Mouse (Mus musculus) limb, embryonic 14.5 days (tissue): Measurements from ENCODE around the gene Csnk2b. TPM values are rescaled to one million over a fixed set of nuclear protein-coding genes. Genes with fewer than 3 reads are reported as not detected.

ENCODE experiments used
- ATAC-seq: fragments of 200-750 bp; cut with Nextera tagmentation; 2 replicates; pipeline ENCODE4 v1.8.0; 2017; ENCODE audit warnings: low read depth, moderate number of reproducible peaks, moderate TSS enrichment; ENCODE audit not compliant: low FRiP score
- DNase-seq: peaks from one replicate; pipeline ENCODE4 v3.0.0-alpha.2; 2015; ENCODE audit warnings: low spot score
- H3K27ac ChIP-seq: fragments of 300-500 bp; sonication (generic); replicated peaks from 2 replicates; pipeline ENCODE4 v1.5.1; 2014; ENCODE audit warnings: low read depth, mild to moderate bottlenecking, low read length, moderate library complexity, mixed read lengths
- H3K27me3 ChIP-seq: fragments of 300-500 bp; sonication (generic); 2 replicates; pipeline ENCODE4 v1.6.1; 2014; ENCODE audit warnings: low read length, mixed read lengths; ENCODE audit not compliant: control insufficient read depth, insufficient read depth
- H3K36me3 ChIP-seq: fragments of 300-500 bp; sonication (generic); 2 replicates; pipeline ENCODE4 v1.6.1; 2014; ENCODE audit warnings: mild to moderate bottlenecking, low read length, moderate library complexity, mixed read lengths; ENCODE audit not compliant: control insufficient read depth, insufficient read depth
- H3K4me1 ChIP-seq: fragments of 300-500 bp; sonication (generic); 2 replicates; pipeline ENCODE4 v1.6.1; 2014; ENCODE audit warnings: antibody characterized with exemption, low read length, mixed read lengths; ENCODE audit not compliant: control insufficient read depth, insufficient read depth
- H3K4me2 ChIP-seq: fragments of 300-500 bp; sonication (generic); replicated peaks from 2 replicates; pipeline ENCODE4 v1.6.1; 2014; ENCODE audit warnings: low read depth, mild to moderate bottlenecking, low read length, moderate library complexity; ENCODE audit not compliant: severe bottlenecking
- H3K4me3 ChIP-seq: fragments of 300-500 bp; sonication (generic); replicated peaks from 2 replicates; pipeline ENCODE4 v1.5.1; 2014; ENCODE audit warnings: low read length
- H3K9ac ChIP-seq: fragments of 300-500 bp; sonication (generic); 2 replicates; pipeline ENCODE4 v1.6.1; 2014; ENCODE audit warnings: mild to moderate bottlenecking, low read depth, low read length, moderate library complexity; ENCODE audit not compliant: severe bottlenecking
- H3K9me3 ChIP-seq: fragments of 300-500 bp; sonication (generic); 2 replicates; pipeline ENCODE4 v1.6.1; 2016; ENCODE audit warnings: low read length; ENCODE audit not compliant: control insufficient read depth
- POLR2A ChIP-seq: fragments of 200-500 bp; IDR thresholded peaks from 2 replicates; pipeline ENCODE4 v1.8.0; 2012; ENCODE audit warnings: inconsistent platforms, mild to moderate bottlenecking, moderate library complexity, borderline replicate concordance; ENCODE audit not compliant: insufficient read depth, insufficient read length; ENCODE audit errors: extremely low read depth
- WGBS: fragments of 180-500 bp; shearing (Covaris S2); extraction: QIAGEN DNeasy Blood & Tissue Kit; methylation state at CpG from one replicate; pipeline ENCODE4 v1.1.7; 2014; 5-methylcytosine and 5-hydroxymethylcytosine counted together
- polyA plus RNA-seq, 2 experiments: library from polyadenylated mRNA; depleted of rRNA in 1 of 2; stranded (reverse) in 1 of 2; unstranded in 1 of 2; fragments of >200 nt; fragmentation: Nextera tagmentation in 1 of 2; extraction: Ambion mirVana in 1 of 2; gene quantifications; 2 replicates each; pipeline versions ENCODE4 v1.2.1 to v1.2.3; 2012 to 2014

Gene Csnk2b
- polyA plus RNA-seq, 2 experiments, result 181 to 308 TPM

GRCm38 (mm10) chr17:35156461-35157200 lies 34.8 kb upstream of the Csnk2b start:
- Histone ChIP-seq H3K36me3 (peaks cover 100% of the 10 kb centered on the region), H3K27ac (no peak overlapping the region), H3K27me3 (no peaks in the 10 kb centered on the region), H3K4me2 (no peak overlapping the region), H3K9ac (no peak overlapping the region), H3K4me3 (no peak overlapping the region), H3K4me1 (no peaks in the 10 kb centered on the region), H3K9me3 (no peaks in the 10 kb centered on the region)
- 89% methylated on average over 33 of the region's 33 CpGs for WGBS
- no peak for DNase-seq
- no peak for ATAC-seq
- no peak for TF ChIP-seq POLR2A

GRCm38 (mm10) chr17:35155451-35155850 lies 33.6 kb upstream of the Csnk2b start:
- H3K9ac ChIP-seq, result no peak overlapping the region
- H3K27ac ChIP-seq, result no peak overlapping the region
- no peak for TF ChIP-seq POLR2A
- H3K9me3 ChIP-seq, result no peaks in the 10 kb centered on the region
- no peak overlapping the region for H3K4me3 ChIP-seq
- no peak overlapping the region for H3K4me2 ChIP-seq
- H3K36me3 ChIP-seq, result peaks cover 99% of the 10 kb centered on the region
- WGBS, result 90% methylated on average over 12 of the region's 12 CpGs
- H3K4me1 ChIP-seq, result no peaks in the 10 kb centered on the region
- no peaks in the 10 kb centered on the region for H3K27me3 ChIP-seq
- ATAC-seq, result no peak
- no peak for DNase-seq

- Histone ChIP-seq H3K4me1 (no peaks in the 10 kb centered on the region), H3K9me3 (no peaks in the 10 kb centered on the region), H3K9ac (0 out of 2 replicates have a peak overlapping the region, but pooled peaks have one; percentile 25), H3K27me3 (no peaks in the 10 kb centered on the region), H3K4me3 (no peak overlapping the region), H3K36me3 (peaks cover 99% of the 10 kb centered on the region), H3K27ac (no peak overlapping the region), H3K4me2 (no peak overlapping the region)
- WGBS, result 84% methylated on average over 7 of the region's 7 CpGs
- ATAC-seq (no peak), DNase-seq (no peak)
- no peak for TF ChIP-seq POLR2A
These were observed 32.8 kb upstream of the Csnk2b start for GRCm38 (mm10) chr17:35154616-35155015.

- H3K27me3 ChIP-seq, result no peaks in the 10 kb centered on the region
- no peak overlapping the region for H3K4me2 ChIP-seq
- H3K4me1 ChIP-seq, result no peaks in the 10 kb centered on the region
- 63% methylated on average over 4 of the region's 4 CpGs for WGBS
- no peak overlapping the region for H3K4me3 ChIP-seq
- no peak overlapping the region for H3K27ac ChIP-seq
- no peak for TF ChIP-seq POLR2A
- 0 out of 2 replicates have a peak overlapping the region, but pooled peaks have one; percentile 25 for H3K9ac ChIP-seq
- no peak for ATAC-seq
- peaks cover 99% of the 10 kb centered on the region for H3K36me3 ChIP-seq
- DNase-seq, result no peak
- H3K9me3 ChIP-seq, result no peaks in the 10 kb centered on the region
These were observed 32.1 kb upstream of the Csnk2b start for GRCm38 (mm10) chr17:35153931-35154330.

- Histone ChIP-seq H3K27me3 (no peaks in the 10 kb centered on the region), H3K9ac (no peak overlapping the region), H3K4me3 (no peak overlapping the region), H3K9me3 (no peaks in the 10 kb centered on the region), H3K27ac (no peak overlapping the region), H3K4me1 (no peaks in the 10 kb centered on the region), H3K36me3 (peaks cover 99% of the 10 kb centered on the region), H3K4me2 (no peak overlapping the region)
- DNase-seq (no peak), ATAC-seq (no peak)
- no peak for TF ChIP-seq POLR2A
- 91% methylated on average over 9 of the region's 9 CpGs for WGBS
These were observed 31.2 kb upstream of the Csnk2b start for GRCm38 (mm10) chr17:35153077-35153476.
